Mouse (Mus musculus): ENCODE data around the gene Wnt11.

Gene Wnt11

DNA sequence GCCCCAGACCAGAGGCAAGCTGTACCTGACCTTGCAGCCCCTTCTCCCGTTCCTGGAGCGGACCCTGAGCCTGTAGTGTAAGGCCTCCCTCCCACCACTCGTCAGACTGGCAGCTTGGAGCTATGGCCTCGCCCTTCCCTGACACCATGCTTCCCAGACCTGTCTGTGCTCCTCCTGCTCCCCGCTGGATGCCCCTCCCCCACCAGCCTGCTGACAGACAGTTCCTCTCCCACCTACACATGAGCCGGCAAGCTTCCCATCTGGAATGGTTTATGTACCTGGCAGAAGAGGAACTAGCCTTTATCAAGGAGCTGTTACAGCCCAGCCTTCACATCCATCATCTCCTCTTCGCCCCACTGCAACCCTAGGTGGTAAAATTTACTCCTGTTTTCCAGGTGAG, 6.0 kb upstream of the Wnt11 start:
- DNase-seq (ENCODE audit: low spot score), result no peak

DNA sequence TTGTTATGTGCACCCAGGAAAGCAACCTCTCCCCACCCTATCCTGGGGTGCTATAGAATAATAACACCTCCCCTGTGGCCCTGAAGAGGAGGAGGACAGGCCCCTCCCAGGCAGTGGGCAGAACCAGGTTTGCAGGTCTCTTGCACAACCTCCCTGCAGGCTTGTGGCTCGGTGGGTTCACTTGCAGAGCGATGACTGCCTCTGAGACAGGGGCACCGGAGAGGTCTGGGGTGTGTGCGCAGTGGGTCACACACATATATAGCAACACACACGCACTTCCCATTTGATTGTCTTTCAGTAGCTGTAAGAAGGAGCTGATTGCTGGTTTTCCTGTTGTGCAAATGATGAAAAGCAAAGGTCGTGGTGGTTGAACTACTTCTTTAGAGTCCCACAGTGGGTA, 3.6 kb upstream of the Wnt11 start:
- no peak for DNase-seq (ENCODE audit: low spot score)

DNA sequence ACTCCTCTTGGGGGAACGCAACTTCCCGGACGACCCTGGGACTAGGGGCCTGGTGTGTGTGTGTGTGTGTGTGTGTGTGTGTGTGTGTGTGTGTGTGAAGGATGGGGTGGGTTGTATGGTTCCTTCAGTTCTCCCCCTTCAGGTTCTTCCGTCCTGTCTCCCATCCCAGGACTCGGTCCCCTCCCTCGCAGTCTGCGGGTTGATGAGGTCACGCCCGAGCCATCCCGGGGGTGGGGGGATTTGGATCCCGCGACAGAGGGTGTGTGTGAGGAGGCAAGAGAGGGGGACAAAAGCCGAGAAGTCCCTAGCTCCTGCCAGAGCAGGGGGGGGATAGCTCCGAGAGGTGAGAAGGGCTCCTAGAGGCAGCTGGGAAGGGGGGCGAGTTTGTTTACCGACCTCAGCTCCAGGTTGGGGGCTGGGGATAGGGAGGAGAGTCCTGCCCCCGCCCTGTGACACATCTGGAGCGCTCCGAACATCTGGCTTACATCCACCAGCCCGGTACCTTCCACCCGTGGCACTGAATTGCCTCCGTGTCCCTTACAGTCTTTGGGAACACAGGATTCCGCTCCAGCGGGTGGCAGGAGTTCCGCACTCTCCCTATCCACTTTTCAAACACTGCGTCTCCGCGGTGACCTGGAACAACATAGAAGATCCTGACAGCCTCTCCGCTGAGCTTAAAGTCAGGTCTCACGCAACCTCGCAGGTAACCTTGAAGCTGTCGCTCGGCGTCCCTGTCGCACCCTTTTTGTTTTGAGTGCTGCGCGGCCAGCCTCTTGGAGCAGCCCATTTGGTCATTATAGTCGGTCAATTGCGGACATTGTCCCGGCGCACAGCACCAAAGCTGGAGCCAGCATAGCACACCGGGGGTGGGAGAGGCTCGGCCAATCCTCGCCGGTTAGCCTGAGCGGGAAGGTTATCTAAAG, 868 bp downstream of the Wnt11 start:
- no peak for DNase-seq (ENCODE audit: low spot score)

DNA sequence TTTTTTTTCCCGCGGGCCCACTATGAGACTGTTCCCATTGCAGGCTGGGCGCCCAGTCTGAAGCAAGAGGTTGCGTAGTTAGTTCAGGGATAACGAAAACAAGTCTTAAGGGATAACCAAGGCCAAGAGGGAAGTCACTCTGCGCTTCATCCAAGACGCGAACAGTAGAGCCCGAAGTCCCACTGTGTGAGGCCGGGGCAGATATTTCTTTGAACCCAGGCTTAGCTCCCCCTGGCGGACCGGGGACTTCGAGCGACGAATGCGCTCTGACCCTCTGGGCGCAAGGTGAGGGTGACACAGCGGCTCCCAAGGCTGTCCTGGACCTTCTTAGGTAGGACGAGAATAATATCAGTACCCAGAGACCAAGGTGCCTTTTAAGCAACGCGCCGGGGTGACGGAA, 1.7 kb downstream of the Wnt11 start:
- DNase-seq (ENCODE audit: low spot score), result peak; percentile 74

DNA sequence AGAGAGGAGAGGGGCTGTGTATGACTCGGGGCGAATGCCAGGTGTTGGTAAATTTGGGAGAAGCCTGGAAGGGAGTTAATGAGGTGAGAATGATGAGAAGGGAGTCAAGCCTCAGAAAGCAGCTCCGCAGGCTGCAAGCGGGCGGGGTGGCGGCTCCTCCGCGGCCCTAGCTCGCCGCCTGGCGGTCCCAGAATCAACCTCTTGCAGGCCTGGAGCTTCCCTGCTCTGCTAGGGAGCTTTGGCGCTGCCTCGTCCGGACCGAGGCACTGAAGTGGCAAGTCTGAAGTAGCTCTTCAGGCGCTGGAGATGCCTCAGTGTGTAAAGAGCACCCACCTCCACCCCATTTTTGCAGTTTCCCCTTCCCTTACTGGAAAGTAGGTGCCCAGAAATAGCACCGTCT, 3.0 kb downstream of the Wnt11 start:
- DNase-seq (ENCODE audit: low spot score), result peak; percentile 68

DNA sequence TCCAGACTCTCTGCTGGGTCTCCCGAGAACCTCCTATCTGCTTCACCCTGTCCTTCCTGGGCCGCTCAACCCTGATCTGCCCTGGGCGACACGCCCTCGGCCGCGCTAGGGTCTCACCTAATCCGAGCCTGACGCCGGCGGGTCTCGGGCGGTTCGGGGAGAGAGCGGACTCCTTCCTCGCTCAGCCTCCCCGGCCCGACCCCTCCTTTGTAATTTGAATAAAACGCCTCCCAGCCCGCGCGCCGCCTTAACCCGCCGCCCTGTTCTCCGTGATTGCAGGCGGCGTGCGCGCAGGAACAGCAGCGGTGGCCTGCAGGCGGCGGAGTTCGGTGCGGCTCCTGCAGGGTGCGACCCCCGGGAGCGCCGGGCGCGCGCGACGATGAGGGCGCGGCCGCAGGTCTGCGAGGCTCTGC, 3.8 kb downstream of the Wnt11 start:
- no peak for DNase-seq (ENCODE audit: low spot score)

DNA sequence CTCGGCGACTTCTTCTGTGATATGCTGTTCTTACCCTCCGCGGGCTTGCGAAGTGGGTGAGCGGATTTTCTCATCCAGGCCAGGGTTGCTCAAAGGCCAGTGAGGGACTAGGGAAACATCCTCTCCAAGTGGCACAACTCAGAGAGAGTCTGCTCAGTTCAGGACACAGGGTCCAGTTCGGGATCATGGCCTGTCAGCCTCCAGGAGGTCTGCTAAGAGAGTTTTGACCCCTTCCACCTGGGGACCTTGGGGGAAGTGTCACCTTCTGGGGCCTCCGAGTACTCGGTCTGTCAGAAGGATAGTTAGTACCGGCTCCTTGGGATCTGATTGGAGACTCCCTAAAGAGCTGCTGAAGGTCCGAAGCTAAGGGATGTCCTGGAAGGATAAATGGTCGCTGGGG, 4.4 kb downstream of the Wnt11 start:
- DNase-seq (ENCODE audit: low spot score), result no peak

DNA sequence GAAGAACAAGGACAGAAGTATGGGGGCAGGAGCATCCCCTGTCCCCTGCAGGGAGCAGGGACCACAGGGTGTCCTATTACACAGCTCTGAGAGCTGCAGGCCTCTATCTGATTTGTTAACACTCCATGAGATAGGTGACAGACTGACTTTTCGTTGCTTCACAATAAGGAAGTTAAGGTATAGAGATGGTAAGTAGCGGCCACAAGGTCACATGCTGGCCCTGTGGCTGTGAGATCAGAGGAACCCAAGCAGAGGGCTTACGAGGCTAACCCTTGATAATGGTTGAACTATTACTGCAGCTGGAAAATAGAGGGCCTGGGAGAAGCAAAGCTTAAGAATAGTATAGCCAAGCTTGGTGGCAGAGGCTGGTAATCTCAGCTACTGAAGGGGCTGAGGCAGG, 5.9 kb downstream of the Wnt11 start:
- DNase-seq (ENCODE audit: low spot score), result no peak

DNA sequence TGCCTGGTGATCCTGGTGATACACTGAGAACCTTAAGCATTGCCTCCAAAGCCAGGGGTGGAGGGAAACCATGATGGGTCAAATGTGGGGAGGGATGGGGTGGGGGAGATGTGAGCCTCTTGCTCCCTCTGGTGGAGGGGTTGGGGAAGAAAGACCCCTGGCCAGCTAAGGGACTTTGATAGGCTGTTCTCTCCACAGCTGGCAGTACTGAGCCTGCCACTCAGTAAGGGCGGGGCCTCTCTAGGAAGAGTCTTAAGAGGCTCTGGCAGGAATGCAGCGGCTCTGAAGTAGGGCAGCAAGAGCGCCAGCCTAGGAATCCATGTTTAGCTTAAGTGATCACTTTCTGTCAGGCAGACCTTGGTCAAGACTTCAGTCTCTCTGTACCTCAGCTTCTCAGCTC, 6.9 kb downstream of the Wnt11 start:
- no peak for DNase-seq (ENCODE audit: low spot score)

DNA sequence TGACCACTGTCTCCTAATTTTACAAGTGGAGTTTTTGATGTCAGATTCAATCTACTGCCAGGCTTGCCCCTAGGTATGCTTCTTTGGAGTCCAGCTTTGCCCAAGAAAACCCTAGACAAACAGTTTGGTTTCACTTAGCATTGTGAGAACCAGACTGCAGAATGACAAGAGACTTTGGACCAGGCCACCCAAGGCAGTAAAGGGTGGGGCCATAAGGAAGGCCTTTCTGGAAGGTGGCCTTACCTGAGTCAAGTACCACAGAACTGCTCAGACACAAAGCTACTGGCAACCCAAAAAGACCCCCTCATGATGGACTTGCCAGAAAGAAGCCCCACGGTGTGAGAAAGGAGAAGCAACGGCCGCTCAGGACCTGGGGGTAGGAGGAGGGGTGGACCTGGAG, 8.1 kb downstream of the Wnt11 start:
- no peak for DNase-seq (ENCODE audit: low spot score)

DNA sequence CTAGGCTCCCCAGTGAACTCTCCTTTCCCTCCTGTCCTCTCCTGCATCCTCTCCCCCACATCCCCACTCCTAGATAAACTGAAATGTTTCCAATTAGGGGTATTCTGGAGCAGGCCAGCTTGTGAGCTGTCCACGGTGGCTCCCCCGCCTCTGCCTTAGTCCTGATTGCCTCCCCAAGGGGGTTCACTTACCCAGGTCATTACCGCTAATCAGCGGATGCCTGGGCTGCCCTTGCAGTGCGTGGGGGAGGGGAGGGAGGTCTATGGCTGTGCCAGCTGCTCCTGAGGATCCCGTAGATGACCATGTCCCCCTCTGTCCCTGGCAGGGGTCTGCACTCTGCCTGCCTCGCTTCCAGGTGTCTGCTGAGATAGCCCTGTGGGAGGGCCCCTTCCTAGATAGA, 8.7 kb downstream of the Wnt11 start:
- no peak for DNase-seq (ENCODE audit: low spot score)

DNA sequence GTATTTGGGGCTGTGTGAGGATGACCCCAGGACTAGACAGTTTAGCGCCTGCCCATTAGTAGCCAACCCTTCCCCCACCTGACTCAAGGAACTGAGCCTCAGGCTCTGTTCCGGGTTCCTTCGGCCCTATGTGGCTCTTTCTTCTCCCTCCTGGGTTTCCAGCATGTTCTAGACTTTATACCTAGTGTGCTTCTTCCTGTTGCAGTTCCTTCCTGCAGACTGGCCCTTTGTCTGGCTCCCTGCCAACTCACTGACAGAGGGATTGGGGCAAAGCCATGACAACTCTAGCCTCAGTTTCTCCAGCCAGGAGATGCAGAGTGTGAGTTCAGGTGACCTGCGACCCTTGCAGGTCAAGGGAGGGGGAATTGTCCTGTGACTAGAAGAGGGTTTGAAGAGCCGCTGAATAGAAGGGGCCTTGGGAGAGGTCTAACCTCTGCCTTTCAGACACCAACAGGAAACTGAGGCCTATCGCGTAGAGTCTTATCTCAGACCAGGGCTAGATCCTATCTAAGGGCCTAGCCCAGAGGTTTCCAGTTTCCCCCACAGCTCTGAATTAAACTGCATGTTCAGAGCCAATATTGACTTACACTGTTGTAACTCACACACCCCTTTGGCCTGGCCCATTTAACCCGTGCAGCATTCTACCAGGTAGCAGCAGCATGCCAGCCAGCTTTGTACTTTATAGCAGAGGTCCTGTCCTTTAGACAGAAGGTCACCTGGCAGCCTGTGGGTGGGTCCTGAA, 14.2 kb downstream of the Wnt11 start:
- no peak for DNase-seq (ENCODE audit: low spot score)

DNA sequence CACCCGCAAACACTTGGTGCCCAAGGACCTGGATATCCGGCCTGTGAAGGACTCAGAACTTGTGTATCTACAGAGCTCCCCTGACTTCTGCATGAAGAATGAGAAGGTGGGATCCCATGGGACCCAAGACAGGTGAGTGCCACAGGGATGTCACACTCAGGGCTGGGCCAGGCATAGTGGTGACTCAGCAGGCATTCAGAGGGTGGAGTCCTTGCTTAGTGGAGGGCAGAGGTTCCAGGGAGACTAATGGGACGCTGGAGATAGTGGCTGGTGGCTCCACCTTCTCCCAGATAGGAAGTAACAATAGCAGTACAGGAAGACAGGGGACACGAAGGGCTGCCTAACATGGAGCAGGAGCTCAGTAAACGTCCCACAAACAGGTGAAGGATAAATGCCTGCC, 15.5 kb downstream of the Wnt11 start:
- no peak for DNase-seq (ENCODE audit: low spot score)

DNA sequence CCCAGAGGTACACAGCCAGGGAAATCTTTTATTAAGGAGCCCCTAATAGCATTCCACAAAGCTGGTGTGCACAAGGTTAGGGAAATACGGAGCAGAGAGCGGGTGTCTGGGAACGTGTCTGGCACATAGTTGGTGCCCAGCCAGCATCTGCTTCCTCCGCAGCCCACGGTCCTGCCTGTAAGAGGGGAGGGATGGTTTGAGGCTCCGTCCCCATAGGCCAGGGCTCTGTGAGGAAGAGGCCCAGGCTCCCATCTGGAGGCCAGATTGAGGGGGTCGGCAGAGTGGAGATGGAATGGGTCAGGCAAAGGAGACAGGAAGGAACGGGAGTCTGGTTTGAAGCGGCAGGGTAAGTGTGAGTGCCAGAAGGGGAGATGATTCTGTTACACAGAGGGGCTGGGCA, 16.3 kb downstream of the Wnt11 start:
- no peak for DNase-seq (ENCODE audit: low spot score)

DNA sequence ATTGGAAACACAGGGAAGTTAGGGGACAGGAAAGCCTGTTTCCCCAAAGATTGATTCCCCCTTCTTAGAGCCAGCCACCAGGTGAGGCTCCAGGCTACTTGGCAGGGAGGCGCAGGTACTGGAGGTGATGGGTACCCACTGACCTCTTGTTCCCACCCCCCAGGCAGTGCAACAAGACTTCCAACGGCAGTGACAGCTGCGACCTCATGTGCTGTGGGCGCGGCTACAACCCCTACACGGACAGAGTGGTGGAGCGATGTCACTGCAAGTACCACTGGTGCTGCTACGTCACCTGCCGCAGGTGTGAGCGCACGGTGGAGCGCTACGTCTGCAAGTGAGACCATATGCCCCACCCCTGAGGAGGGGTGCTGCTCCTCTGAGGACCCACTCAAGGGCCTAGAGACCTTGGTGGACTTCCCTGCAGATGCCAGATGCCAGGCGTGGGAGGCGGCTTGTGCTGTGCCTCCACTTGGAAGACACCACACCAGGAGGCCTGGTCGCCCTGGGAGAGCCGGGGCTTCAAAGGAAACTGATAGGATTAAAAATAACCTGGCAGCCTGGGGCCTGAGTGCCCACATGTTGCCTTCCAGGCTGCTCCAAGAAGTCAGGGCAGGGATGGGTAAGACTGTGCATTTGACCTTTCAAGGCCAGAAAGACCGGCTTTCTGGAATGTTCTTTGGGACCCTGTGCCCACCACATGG, 18.2 kb downstream of the Wnt11 start:
- DNase-seq (ENCODE audit: low spot score), result no peak

DNA sequence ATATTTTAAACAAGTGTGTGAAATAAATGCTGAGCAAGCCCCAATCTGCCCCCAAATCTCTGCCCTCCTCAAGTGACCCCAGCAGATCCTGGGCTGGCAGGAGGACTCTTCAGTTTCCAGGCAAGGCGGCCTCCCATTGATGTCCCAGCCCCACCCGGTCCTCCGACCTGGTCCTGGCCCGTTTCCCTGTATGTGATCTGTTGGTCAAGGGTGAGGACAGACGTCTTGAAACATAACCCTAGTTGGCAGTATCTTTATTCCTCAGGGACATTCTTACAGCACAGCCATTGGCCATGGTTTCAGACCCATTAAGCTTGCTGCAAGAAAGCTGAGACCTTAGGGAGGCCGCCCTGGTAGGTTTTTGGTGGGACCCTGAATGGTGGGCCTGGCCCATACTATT, 18.9 kb downstream of the Wnt11 start:
- DNase-seq (ENCODE audit: low spot score), result no peak

DNA sequence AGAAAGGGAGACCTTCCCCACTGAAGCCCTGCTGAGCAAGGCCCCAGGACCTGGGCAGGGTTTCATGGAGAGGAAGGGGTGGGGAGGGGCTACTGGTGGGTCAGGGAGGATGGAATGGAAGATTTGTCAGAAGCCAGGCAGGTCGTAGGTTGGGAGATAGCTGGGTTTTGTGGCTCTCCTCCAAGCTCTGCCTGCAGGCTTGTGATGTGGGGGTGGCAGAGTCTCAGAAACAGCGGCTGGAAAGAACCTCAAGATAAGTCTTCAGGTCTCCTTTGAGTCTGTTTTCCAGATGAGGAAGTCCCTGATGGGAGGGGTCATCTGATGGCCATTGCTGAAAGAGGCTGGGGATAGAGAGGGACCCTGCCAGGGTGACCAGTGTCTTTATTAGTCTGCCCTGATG, 20.5 kb downstream of the Wnt11 start:
- DNase-seq (ENCODE audit: low spot score), result no peak

DNA sequence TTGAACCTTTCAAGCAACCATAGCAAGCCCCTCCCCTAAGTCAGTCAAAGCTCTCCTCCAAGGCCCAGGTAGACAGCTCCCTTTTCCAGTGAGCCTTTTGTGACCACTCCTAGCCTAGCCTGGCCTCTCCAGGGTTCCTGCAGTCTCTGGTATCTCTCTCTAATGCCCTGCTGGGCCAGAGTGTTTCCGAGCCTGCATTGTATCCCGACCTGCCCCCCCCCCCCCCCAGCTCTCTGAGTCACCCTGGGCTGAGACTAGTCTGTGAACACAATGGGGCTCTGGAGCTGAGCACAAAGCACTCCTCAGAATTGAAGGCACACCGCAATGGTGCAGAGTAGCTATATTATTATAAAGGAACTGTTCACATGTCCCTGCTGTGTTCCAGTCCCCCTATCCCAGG, 21.2 kb downstream of the Wnt11 start:
- DNase-seq (ENCODE audit: low spot score), result no peak

DNA sequence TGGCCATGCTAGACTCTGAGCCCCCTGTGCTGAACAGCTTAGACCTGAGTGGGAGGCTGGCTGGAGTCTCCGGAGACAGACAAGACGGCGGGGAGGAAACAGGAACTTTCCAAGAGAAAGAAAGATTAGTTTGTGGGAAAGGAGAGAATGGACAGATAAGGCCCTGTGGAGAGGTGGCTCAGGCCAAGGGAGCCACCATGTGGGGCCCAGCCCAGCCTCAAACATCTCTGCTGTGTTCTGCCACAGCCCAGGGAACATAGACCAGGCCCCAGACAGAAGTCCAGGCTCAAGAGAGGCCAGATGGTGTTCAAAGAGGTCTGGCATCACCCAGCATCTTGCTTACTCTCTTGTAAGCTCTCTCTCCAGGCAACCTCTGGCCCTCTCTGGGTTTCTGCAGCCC, 22.2 kb downstream of the Wnt11 start:
- no peak for DNase-seq (ENCODE audit: low spot score)

DNA sequence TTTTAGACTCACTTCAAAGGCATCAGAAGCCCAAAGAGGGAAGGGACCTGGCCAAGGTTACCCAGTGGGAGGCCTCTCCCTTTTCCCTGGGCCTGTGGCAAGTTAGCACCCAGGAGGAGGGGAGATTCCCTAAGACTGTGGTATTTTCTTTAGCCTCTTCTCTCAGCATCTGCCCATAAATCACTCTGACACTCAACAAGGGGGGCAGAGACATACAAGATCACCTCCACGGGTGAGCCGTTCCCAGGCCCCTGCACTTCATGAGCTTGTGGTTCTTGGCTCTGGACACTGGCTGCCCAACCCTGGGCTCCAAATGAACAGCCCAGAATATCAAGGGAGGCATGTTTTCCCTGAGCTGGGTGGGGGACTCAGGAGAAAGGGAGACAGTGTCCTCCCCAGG, 26.1 kb downstream of the Wnt11 start:
- no peak for DNase-seq (ENCODE audit: low spot score)

DNA sequence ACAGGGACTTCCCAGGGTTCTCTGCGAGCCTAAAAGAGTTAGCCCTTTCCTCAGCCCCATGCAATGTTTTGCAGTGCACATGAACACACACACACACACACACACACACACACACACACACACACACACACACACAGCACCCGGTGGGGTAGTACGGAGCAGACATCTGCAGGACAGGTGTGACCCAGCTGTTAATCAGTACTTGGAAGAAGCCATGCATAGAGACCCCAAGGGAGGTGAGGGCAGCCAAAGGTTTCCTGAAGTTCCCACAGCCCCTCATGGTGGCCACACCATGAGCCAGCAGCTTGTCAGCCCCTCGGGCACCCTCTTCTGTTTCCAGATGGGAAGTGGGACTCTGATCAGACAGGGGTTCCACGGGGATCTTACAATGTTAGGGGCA, 28.1 kb downstream of the Wnt11 start:
- DNase-seq (ENCODE audit: low spot score), result no peak

DNA sequence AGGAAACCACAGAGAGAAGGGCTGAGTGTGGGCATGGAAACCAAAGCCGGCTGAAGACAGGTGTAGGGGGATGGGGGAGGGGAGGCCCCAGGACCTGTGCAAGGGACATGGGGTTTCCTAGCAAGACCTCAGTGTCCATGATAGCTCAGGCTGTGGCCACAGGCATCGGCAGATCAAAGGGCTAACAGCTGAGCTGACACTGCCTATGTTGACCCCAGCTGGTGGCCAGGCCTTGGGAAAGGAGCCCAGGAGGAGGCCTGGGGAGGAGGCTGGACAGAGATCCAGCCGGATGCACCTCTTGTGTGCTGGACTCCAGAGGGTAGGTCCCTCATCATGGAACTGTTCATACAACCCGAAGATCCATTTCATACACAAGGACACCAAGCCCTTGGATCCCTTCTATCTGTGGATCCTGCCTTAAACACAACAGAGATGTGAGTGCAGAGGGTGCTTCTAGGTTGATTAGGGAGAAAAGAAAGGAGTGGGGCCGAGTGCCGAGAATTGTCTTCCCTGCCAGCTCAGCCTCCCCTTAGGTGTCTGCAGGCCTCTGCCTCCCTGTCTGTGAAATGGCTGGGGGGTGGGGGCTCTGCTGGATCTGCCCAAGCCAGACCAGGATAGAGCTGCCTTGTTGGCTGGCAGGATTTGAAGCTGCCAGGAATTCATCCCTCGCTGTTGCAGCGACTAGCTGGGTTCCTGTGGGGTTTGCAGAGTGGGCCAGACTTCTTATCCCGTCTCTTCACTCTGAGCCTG, 29.2 kb downstream of the Wnt11 start:
- DNase-seq (ENCODE audit: low spot score), result no peak

All from testis, postnatal 14 days (tissue).